Mouse (Mus musculus) heart, postnatal 0 days (tissue): ENCODE measurements around the gene Zfp511.

ENCODE experiments used
- CTCF ChIP-seq: IDR thresholded peaks from 2 replicates; pipeline ENCODE4 v1.5.1; 2016; ENCODE audit warnings: antibody characterized with exemption, control low read depth, low read depth
- EP300 ChIP-seq: IDR thresholded peaks from 2 replicates; pipeline ENCODE4 v1.6.1; 2016; ENCODE audit warnings: antibody characterized with exemption, low read depth

DNA sequence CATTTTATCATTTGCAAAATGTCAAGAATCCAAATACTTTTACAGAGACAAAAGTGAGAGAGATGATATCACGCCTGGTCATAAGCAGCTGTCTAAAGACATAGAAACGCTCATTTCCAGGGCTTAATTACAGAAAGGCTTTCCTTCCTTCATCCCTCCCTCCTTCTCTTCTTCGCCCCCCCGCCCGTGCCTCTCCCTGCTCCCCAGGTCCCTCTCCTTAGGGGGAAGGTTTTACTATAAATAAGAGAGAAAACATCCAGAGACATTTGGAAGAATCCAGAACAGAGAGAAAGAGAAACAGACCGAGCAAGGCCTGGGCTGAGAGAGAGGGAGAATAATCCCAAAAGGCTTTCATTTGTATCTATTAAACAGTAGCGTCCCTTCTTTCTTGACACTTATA lies 735 bp upstream of the Zfp511 start:
- no peak for TF ChIP-seq EP300
- TF ChIP-seq CTCF = no peak
